Mouse (Mus musculus) MEL (cell line): ENCODE data around the gene Gm10642.

Source experiments
- BHLHE40 ChIP-seq: IDR thresholded peaks from 2 replicates; pipeline ENCODE4 v1.6.1; 2012; ENCODE audit warnings: low read depth, mild to moderate bottlenecking, inconsistent platforms, low read length, improper control_type of control experiment, borderline replicate concordance
- CHD2 ChIP-seq: IDR thresholded peaks from 2 replicates; pipeline ENCODE4 v1.6.1; 2011; ENCODE audit warnings: low read length, improper control_type of control experiment
- CTCF ChIP-seq, 3 experiments: IDR thresholded peaks in 2 of 3; conservative IDR thresholded peaks in 1 of 3; 2 replicates each; pipeline ENCODE4 v1.5.1; 2011 to 2012; ENCODE audit warnings: low read length in 3 of 3, low read depth in 2 of 3, mild to moderate bottlenecking in 2 of 3, improper control_type of control experiment in 1 of 3, inconsistent platforms in 1 of 3, mixed read lengths in 1 of 3, moderate library complexity in 1 of 3; ENCODE audit not compliant: control insufficient read depth in 1 of 3, insufficient read depth in 1 of 3, poor library complexity in 1 of 3, severe bottlenecking in 1 of 3
- E2F4 ChIP-seq: IDR thresholded peaks from 2 replicates; pipeline ENCODE4 v1.6.1; 2011; ENCODE audit warnings: low read depth, low read length, improper control_type of control experiment, borderline replicate concordance
- GABPA ChIP-seq: IDR thresholded peaks from 2 replicates; pipeline ENCODE4 v1.6.1; 2012; ENCODE audit warnings: low read depth, mild to moderate bottlenecking, inconsistent platforms, low read length, improper control_type of control experiment, moderate library complexity
- GATA1 ChIP-seq: IDR thresholded peaks from 2 replicates; pipeline ENCODE4 v1.6.1; 2011; ENCODE audit warnings: low read depth, low read length, improper control_type of control experiment
- MXI1 ChIP-seq: IDR thresholded peaks from 2 replicates; pipeline ENCODE4 v1.6.1; 2011; ENCODE audit warnings: mild to moderate bottlenecking, low read depth, low read length, improper control_type of control experiment
- POLR2AphosphoS2 ChIP-seq: IDR thresholded peaks from 2 replicates; pipeline ENCODE4 v1.6.1; 2011; ENCODE audit warnings: low read length, improper control_type of control experiment
- TAL1 ChIP-seq: IDR thresholded peaks from 2 replicates; pipeline ENCODE4 v1.6.1; 2012; ENCODE audit warnings: mild to moderate bottlenecking, inconsistent platforms, low read length, moderate library complexity, mixed read lengths
- USF2 ChIP-seq, 2 experiments: IDR thresholded peaks; 2 replicates each; pipeline ENCODE4 v1.6.1; 2011 to 2012; ENCODE audit warnings: improper control_type of control experiment in 2 of 2, low read length in 2 of 2, borderline replicate concordance in 1 of 2, inconsistent platforms in 1 of 2, low read depth in 1 of 2, mild to moderate bottlenecking in 1 of 2; ENCODE audit not compliant: insufficient read depth in 1 of 2
- ZMIZ1 ChIP-seq: IDR thresholded peaks from 2 replicates; pipeline ENCODE4 v1.6.1; 2012; ENCODE audit warnings: low read depth, mild to moderate bottlenecking, inconsistent platforms, low read length, improper control_type of control experiment, moderate library complexity

GRCm38 (mm10) chr9:70652221-70652620 is 3.8 kb upstream of the Gm10642 start:
- no peak for TF ChIP-seq POLR2AphosphoS2
- no peak for TF ChIP-seq GATA1
- no peak for TF ChIP-seq USF2 (IDR thresholded peaks at IDR 0.05; ENCODE audit: borderline replicate concordance in 1 of 2, insufficient read depth in 1 of 2, low read depth in 1 of 2, low read length in 2 of 2)
- no peak for TF ChIP-seq CHD2
- TF ChIP-seq E2F4 = no peak
- TF ChIP-seq GABPA = no peak
- no peak for TF ChIP-seq ZMIZ1
- TF ChIP-seq BHLHE40 = no peak
- no peak for TF ChIP-seq CTCF (IDR thresholded peaks at IDR 0.05 in 2 of 3, conservative IDR thresholded peaks at IDR 0.05 in 1 of 3; ENCODE audit: control insufficient read depth in 1 of 3, insufficient read depth in 1 of 3, low read depth in 2 of 3, low read length in 3 of 3, poor library complexity in 1 of 3, severe bottlenecking in 1 of 3)
- no peak for TF ChIP-seq MXI1
- no peak for TF ChIP-seq TAL1
